Mouse (Mus musculus) CH12.LX (cell line): ENCODE results near the gene Olfr263.

ENCODE experiments used
- CTCF ChIP-seq, 2 experiments: IDR thresholded peaks in 1 of 2; conservative IDR thresholded peaks in 1 of 2; 2 replicates each; pipeline ENCODE4 v1.5.1; 2011 to 2012; ENCODE audit warnings: low read depth in 2 of 2, low read length in 2 of 2, improper control_type of control experiment in 1 of 2, inconsistent platforms in 1 of 2, mild to moderate bottlenecking in 1 of 2, moderate library complexity in 1 of 2
- E2F4 ChIP-seq: IDR thresholded peaks from 2 replicates; pipeline ENCODE4 v1.6.1; 2011; ENCODE audit warnings: low read depth, low read length, improper control_type of control experiment; ENCODE audit not compliant: insufficient replicate concordance
- ELF1 ChIP-seq: IDR thresholded peaks from 2 replicates; pipeline ENCODE4 v1.6.1; 2014; ENCODE audit warnings: low read depth, mild to moderate bottlenecking, inconsistent platforms, low read length, improper control_type of control experiment
- GABPA ChIP-seq: IDR thresholded peaks from 2 replicates; pipeline ENCODE4 v1.6.1; 2012; ENCODE audit warnings: low read depth, low read length, improper control_type of control experiment, inconsistent platforms; ENCODE audit not compliant: insufficient replicate concordance
- KAT2A ChIP-seq: IDR thresholded peaks from 2 replicates; pipeline ENCODE4 v1.6.1; 2012; ENCODE audit warnings: low read length, improper control_type of control experiment, inconsistent platforms; ENCODE audit not compliant: insufficient replicate concordance
- MAFK ChIP-seq: IDR thresholded peaks from 2 replicates; pipeline ENCODE4 v1.6.1; 2011; ENCODE audit warnings: low read length, improper control_type of control experiment; ENCODE audit not compliant: insufficient replicate concordance
- MAX ChIP-seq: IDR thresholded peaks from 2 replicates; pipeline ENCODE4 v1.6.1; 2011; ENCODE audit warnings: low read length, improper control_type of control experiment
- MAZ ChIP-seq: IDR thresholded peaks from 2 replicates; pipeline ENCODE4 v1.6.1; 2012; ENCODE audit warnings: low read depth, mild to moderate bottlenecking, inconsistent platforms, low read length, improper control_type of control experiment, moderate library complexity
- NRF1 ChIP-seq: IDR thresholded peaks from 2 replicates; pipeline ENCODE4 v1.6.1; 2014; ENCODE audit warnings: low read depth, mild to moderate bottlenecking, inconsistent platforms, low read length, improper control_type of control experiment, moderate library complexity
- POLR2A ChIP-seq: IDR thresholded peaks from 2 replicates; pipeline ENCODE4 v1.6.1; 2011; ENCODE audit warnings: low read depth, mild to moderate bottlenecking, improper control_type of control experiment, low read length
- TBP ChIP-seq: conservative IDR thresholded peaks from 2 replicates; pipeline ENCODE4 v1.6.1; 2011; ENCODE audit warnings: low read depth, low read length, improper control_type of control experiment
- ZKSCAN1 ChIP-seq: IDR thresholded peaks from 2 replicates; pipeline ENCODE4 v1.6.1; 2012; ENCODE audit warnings: low read depth, inconsistent platforms, low read length, improper control_type of control experiment, borderline replicate concordance
- ZNF384 ChIP-seq: IDR thresholded peaks from 2 replicates; pipeline ENCODE4 v1.6.1; 2012; ENCODE audit warnings: low read depth, low read length, improper control_type of control experiment, inconsistent platforms

DNA sequence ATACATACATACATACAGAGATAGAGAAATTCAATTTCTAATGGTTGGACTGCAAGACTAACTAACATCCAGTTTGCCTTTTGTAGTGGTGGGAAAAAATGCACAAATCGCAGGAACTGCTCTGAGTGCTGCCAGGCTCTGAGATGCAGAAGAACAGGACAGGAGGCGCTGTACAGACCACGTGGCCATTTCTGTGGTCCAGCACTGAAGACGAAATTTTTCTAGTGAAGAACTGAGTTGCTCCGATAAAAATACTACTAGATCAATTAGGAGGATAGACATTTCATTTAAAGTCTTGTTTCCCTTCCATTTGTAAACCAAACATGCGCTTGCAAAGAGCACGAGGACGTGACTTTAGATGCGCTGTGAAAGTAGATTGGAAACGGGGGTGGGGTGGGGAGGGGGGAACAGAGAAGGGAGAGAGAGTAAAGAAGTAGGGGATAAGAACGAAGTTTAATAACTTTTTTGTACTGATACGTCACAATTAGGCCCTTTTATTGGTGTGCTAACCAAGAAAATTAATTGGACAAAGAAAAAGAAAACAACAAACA is 42.2 kb downstream of the Olfr263 start:
- TF ChIP-seq MAFK (no peak), CTCF (conservative IDR thresholded peaks at IDR 0.05 in 1 of 2, IDR thresholded peaks at IDR 0.05 in 1 of 2; ENCODE audit: low read depth in 2 of 2, low read length in 2 of 2) (peak in 1 of 2 experiments; percentile 58; a peak in 2 of 4 replicates), KAT2A (no peak), ZKSCAN1 (no peak), NRF1 (no peak), ELF1 (no peak), TBP (no peak), E2F4 (no peak), GABPA (no peak), MAX (peak; percentile 99), POLR2A (0 out of 2 replicates have a peak, but pooled peaks have one; percentile 22), MAZ (0 out of 2 replicates have a peak, but pooled peaks have one; percentile 40), ZNF384 (0 out of 2 replicates have a peak, but pooled peaks have one; percentile 3)
